Mouse (Mus musculus) lung, postnatal 25 days (tissue): Measurements from ENCODE around the gene Trim11.
"Not testable (repeated sequence)": the region's sequence is repeated elsewhere in the genome, so short reads cannot be mapped to it uniquely, and the experiment has no call there.

Experiments used
- DNase-seq: peaks from one replicate; pipeline ENCODE4 v3.0.0; 2022; ENCODE audit warnings: low spot score

Gene Trim11

DNA sequence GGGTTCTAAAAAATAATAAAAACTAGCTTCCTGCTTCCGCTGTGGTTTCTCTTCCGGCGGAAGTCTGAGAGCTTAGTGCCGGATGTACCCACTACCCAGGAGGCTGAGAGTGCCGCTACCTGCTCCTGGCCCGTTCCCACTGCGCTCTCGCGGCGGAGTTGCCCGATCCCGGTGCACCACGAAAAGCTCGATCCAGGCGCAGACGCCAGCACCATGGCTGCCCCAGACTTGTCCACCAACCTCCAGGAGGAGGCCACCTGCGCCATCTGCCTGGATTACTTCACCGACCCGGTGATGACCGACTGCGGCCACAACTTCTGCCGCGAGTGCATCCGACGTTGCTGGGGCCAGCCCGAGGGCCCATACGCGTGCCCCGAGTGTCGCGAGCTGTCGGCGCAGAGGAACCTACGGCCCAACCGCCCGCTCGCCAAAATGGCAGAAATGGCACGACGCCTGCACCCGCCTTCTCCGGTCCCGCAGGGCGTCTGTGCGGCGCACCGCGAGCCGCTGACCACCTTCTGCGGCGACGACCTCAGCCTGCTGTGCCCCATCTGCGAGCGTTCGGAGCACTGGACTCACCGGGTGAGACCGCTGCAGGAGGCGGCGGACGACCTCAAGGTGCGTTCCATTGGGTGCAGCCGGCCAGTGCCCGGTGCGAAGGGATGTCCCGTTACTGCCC lies at the start of gene Trim11:
Trim11 (plus strand) TSS at position 67 of the 679 bp plus-strand sequence.
- peak; percentile 63 for DNase-seq

DNA sequence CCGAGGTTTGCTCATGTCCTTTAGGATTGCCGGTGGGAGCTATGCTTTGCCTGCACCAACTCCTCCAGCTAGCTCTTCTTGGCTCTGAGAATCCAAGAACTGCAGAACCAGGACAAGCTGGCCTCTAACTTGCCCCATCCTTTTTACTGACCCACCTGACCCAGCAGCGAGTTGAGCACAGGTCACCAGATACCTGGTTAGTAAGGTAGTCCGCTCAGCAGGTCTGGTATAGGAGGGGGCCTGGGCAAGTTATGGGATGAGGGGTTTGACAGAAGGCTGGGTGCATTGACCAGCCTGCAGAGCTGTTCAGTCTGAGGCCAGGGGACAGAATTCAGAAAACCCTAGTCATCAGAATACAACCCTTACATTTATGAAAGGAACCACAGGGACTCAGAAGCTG lies 48.8 kb upstream of the Trim11 start:
- no peak for DNase-seq

DNA sequence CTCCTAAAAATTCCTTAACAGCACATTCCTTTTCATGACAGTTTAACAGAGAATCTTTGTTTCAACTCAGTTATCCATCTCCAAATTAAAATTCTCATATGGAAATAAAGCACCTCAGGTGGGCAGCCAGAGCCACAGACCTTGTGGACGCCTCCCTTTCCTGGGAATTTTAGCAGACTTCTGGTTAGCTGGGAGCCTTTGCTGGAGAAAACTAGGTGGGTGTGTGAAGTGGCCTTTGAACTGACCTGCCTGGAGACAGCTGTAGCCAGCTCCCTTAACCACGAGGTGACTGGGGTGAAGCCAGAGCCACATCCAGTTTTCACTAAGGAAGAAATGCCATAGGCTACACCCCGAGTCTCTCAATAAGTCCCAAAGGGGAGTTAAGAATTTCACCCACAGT lies 48.3 kb upstream of the Trim11 start:
- DNase-seq, result no peak

DNA sequence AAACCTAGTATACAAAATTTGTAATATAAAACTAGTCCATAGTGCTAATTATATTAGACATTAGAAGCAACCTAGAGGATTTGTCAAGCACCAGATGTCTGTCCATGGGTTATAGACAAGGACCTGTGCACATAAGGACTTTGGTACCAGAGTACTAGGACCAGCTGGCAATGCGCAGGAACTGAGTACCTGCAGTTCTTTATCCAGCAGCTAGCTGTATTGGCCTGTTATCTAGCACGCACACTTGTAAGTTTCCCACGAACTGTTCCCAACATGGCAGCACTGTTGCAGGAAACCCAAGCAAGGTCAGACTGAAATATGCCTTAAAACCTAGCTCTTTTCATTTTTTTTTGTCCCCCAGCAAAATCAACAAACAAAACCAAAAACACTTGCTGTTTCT lies 47.6 kb upstream of the Trim11 start:
- DNase-seq, result no peak

DNA sequence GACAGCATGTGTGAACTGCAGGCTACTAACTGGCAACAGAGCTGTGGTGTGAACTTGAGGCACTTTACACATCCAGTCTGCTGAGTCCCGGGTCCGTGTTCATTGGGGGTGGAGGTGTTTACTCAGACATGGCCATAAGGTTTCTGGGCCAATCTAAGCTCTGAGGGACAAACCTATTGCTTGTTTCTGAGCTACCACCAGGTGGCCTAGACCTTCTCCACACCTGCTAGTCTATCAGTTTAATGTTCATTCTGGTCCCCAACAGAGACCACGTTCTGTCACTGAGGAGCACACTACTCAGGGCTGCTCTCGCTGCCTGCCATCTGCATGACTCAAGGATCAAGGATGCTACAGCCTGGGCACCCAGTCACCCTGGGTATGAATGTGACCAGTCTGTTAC lies 46.3 kb upstream of the Trim11 start:
- DNase-seq, result no peak

DNA sequence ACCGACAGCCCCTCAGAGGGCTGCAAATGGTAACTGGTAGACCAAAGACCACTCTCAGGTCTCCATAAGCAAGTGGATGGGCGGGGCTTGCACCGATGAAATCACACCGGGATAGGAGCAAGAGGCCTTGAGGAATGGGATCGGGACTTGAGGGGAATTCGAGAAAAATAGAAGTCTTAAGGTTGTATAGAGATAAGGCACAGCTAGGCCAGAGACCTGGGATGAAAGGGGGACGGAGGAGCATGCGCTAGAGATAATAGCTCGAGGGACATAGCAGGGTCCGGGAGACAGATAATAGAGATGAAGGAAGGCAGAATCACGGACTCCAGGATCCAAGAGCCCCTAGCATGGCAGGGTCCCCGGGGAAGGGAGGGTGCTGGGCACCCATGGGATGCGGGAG lies 40.0 kb upstream of the Trim11 start:
- no peak for DNase-seq

DNA sequence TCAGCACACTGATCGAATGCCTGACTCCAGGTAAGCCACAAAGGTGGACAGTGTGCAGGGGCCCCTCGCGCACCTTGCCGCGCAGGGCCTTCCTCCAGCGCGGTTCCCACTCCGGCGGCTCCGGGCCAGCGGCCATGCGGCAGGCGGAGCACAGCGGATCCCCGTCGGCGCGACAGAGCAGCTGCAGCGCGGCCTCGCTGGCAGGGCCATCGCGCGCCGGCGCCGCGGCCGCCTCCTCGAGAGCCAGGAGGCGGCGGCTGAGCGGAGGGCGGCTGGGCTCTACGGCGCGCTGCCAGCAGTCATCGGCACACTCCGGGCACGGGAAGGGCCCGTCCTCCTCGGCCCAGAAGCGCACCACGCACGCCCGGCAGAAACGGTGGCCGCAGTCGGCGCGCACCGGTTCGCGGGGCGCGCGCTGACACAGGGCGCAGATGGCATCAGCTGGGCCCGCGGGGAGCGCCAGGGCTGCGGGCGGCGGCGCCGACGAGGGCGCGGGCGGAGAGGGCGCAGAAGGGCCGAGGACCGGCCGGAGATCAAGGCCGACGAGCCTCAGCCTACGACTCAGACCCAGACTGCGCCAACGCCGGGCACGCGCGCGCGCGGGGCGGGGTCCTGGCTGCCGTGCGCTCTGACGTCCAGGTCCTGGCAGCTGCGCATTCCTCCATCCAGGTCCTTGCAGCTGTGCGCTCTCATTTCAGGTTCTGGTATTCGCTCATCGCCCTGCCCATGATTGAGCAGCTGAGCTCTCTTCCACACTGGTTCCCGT lies 39.4 kb upstream of the Trim11 start, which contains the start of gene Rnf187:
Rnf187 (minus strand) TSS at position 595 of the 766 bp plus-strand sequence.
- peak; percentile 92 for DNase-seq

DNA sequence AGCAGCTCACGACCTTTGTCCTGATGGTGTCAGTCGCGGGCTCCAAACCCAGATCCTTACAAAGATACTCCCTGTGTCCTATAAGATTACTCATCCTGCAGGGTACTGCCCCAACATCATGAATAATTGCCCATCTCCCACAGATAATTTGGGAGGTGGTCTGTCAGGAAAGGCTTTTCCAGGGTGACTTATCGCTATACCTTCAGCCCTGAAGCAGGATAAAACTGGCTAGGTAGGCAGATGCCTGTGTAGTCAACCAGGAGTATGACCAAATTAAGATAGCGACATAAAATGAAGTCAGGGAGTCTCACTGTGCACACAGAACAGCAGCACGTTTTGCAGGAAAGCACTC lies 38.8 kb upstream of the Trim11 start:
- no peak for DNase-seq

DNA sequence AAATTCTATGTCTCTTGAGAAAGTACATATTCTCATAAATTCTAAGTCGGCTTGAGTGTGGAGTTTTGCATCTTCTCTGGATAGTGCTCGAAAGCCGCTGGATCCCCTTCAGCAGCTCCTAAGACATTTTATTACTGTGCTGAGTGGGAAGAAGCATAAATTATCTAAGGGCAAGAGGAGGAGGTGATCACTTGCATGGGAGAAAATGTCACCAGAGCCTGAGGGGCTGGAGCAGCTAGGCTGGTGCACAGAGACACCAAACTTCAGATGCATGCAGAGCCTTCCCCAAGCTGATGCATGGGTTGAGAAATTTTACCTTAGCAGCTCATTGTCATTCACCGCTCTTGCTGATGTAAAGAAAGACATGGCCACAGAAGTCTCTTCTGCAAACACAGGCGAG lies 33.8 kb upstream of the Trim11 start:
- no peak for DNase-seq

DNA sequence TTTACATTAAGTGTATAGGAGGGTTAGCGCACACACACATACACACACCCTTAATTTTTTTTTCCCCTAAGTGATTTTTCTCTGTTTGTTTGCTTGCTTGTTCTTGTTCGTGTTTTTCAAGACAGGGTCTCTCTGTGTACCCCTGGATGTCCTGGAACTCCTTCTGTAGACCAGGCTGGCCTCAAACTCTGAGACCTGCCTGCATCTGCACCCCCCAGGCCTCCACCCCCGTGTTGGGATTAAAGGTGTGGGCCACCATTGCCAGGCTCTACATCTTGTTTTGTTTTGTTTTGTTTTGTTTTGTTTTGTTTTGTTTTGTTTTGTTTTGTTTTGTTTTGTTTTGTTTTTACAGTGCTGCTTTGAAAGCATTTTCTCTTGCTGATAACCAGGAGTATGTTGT lies 30.6 kb upstream of the Trim11 start:
- DNase-seq, result no peak

DNA sequence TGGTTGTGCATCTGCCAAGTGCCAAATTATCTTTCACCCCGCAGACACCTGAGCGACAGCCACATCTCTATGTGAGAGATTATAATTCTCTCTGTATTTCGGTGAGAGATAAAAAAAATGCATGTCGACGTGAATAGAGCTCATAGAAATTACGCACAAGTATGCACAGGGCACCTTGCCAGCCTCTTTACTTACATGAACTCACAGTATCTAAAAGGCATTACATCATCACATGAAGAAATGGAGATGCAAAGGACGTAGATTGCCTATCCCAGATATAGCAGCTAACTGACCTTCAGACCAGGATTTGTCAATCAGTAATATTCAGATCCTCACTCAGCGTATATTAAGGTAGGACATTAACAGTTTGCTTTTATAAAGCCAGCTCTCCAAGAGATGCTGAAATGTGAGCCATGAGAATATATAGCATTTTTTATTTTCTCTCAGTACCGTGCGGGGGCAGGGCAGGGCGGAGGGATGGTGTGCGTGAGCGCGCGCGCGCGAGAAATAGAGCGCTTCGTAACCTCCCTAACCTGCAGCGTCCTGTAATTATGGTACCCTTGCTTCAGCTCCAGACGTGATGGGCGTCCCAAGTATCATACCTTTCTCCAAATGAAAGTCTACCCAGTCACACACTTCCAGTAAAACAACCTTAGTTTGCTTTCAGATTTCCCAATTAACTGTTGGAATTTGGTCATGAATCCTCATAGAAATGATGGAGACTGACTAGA lies 29.9 kb upstream of the Trim11 start:
- DNase-seq, result no peak

DNA sequence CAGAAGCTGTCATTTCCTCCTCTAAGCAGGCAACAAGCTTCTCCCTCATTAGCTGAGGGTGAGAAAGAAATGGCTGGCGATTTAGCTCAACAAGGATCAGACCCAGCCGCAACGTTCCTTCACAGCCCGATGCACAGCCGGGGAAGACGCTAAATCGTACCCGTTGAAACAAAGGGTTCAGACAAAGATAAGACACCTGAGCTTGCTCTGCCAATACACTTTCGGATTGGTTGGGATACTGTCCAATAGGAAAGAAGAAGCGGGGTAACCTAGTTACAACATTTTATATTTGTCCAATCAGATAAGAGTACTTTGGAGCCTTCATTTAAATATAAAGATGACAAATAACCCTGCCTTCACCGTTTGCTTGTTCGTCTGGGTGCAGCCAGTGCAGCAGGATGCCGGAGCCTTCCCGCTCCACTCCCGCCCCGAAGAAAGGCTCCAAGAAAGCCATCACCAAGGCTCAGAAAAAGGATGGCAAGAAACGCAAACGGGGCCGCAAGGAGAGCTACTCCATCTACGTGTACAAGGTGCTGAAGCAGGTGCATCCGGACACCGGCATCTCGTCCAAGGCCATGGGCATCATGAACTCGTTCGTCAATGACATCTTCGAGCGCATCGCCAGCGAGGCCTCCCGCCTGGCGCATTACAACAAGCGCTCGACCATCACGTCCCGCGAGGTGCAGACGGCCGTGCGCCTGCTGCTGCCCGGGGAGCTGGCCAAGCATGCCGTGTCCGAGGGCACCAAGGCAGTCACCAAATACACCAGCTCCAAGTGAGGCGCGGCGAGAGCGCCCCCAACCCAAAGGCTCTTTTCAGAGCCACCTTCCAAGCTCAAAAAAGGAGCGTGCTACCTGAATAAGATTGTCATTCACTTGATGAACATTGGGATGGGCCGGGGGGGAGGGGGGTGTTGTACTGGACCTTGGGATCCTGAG lies 29.1 kb upstream of the Trim11 start, which contains the start of gene Hist3h2ba:
Hist3h2ba (plus strand) TSS at position 379 of the 938 bp plus-strand sequence.
- peak; percentile 68 for DNase-seq

DNA sequence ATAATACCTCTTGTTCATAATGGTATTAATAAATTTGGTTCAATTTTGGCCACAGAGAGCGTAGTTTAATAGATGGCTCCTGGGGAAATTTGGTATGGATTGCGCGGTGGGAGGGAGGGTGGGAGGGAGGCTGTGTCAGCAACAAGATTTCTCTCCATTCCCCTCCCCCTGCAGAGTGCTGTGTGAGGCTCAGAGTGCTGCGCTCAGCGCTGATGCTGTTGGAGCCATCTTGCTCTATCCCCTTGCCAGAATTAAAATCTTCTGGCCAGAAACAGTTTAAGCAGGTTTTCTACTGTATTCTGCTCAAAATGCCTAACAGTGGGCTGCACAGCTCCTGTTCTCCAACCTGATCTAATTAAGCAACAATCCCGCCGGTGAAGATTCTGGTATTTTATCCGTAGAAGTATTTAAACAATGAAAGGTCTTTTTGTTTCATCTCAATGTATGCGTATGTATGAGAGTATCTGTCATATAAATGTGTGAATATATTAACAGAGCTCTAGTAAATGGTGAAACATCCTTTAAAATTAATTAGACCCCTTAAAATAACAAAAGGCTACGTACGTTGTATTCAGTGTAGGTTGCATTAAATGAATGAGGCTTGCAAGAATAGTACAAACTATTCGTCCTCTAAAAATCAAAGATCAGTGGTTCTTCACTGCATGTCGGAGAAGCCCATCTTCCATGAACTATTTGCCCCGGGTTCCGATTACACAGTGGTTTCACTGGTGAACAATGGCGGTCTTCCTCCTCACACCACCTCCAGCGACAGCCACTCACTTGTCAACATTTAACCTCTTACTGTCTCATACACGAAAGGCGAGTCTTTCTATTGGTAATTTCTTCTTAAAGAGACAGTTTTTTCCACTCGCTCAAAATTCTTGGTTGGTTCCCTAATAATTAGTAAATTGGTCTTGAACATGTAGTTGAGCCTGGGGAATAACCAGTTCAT lies 28.1 kb upstream of the Trim11 start:
- DNase-seq, result no peak

DNA sequence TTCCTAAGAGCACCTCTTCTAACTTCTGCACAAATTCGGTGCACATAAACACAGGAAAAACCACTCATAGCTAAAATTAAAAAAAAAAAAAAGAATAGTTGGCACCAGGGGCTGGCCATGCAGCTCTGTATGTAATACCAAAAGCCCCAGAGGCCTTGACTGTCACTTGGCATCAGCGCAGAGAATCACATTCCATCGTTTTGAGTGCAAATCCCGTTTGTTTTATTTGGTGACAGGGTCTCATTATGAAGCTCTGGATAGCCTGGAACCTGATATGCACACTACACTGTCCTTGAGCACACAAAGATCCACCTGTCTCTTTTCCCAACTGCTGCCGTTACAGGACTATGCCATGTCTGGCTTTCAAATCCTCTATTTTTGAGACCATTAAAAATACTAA lies 26.7 kb upstream of the Trim11 start:
- DNase-seq, result no peak

DNA sequence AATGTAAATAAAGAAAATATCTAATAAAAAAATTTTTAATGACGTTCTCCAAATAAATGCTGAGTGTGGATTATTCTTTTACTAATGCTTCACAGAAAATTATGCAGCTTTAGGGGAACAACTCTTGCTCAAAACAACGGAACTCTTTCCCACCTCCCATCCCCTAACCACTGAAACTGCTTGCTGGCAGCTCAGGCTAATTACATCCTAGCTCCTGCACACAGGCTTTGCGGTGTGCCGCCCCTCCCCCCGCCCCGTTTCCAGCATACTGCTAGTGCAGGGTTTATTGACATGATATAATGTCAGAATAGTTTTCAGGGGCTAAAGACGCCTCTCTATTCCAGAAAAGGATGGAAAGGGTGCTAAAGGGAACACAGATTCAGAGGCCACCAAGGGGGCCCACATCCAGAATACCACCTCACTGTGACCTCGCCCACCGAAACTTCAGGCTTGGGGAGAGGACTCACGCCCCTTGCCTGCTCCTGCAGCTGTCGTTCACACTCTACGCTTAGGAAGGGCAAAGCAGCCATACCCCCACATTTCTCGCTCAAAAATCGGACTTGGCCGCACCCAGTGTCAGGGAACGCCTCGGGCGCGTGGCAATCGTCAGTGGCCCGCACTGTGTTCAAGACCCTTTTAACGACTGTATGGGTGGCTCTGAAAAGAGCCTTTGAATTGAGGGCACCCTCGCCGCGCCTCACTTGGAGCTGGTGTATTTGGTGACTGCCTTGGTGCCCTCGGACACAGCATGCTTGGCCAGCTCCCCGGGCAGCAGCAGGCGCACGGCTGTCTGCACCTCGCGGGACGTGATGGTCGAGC lies 24.3 kb upstream of the Trim11 start:
- DNase-seq, result no peak

DNA sequence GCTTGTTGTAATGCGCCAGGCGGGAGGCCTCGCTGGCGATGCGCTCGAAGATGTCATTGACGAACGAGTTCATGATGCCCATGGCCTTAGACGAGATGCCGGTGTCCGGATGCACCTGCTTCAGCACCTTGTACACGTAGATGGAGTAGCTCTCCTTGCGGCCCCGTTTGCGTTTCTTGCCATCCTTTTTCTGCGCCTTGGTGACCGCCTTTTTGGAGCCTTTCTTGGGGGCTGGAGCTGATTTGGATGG lies 23.8 kb upstream of the Trim11 start:
- DNase-seq, result not testable (repeated sequence)

DNA sequence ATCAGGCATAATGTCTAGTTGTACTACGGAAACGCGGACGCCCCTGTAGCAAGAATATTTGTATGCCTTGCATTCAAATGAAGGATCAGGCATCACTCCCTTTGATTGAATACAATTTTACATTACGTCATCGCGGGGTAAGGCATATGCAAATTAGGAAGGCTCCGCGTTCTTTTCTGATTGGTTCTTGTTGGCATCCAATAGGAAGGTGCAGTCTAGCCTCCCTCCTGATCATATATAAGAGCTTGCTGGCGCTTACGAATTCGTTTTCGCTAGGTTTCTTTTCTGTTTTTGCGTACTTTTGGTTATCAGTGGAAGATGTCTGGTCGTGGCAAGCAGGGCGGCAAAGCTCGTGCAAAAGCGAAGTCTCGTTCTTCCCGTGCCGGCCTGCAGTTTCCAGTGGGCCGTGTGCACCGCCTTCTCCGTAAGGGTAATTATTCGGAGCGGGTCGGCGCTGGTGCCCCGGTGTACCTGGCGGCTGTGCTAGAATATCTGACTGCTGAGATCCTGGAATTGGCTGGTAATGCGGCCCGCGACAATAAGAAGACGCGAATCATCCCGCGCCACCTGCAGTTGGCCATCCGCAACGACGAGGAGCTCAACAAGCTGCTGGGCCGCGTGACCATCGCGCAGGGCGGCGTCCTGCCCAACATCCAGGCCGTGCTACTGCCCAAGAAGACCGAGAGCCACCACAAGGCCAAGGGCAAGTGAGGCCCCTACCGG lies 23.3 kb upstream of the Trim11 start, which contains the start of the genes Hist3h2a and Trim17:
Hist3h2a (plus strand) TSS at position 266 of the 723 bp plus-strand sequence.
Trim17 (plus strand) TSS at position 266 of the 723 bp plus-strand sequence.
- peak; percentile 97 for DNase-seq

DNA sequence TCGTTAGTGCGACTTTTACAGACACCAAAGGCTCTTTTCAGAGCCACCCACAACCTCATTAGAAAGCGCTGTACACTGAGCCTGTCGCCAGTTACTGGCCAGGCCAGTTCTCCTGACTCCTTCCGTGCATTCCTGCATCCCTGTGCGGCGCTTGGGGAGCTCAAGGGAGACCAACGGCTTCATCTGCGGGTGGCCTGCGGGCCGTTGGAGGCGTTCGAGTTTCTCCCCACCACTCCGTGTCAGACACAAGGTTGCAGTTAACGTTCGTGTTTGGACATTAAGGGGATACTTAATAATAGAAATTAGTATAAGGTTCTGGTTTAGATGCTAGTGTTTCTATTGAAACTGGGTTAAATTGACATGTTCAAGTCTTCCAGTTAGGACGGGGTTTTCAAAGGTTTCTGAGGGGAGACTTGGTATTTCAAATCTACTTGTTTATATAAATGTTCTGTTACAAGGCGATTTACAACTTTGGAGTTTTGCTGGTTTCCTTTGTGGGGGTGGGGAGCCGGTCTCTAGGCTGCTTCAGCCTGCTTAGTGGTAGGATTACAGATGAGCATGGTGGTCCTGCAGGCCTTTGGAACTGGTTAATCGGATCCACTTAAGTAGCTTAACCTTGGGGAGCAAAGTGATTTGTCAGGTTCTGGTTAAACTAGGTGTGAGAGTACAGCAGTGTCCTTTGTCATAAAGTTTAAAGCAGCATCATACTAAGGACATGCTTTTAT lies 22.6 kb upstream of the Trim11 start:
- DNase-seq, result no peak

DNA sequence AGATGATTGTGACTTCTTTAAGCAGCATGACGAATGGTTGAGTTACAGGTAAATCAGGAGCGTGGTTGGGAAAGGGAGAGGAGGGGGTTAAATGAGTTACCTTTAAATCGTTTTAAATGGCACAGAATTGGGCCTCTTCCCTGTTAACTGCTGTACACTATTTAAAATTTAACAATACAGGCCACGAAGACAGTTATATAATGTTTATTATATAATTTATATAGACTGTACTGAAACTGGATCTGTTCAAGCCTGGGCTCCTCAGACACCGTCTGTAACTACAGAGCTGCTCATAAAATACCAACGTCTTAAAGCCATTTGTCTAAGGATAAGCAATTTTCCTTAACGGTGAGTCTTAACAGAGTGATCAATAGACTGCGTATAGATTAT lies 22.0 kb upstream of the Trim11 start:
- DNase-seq, result no peak
